Mouse (Mus musculus): ENCODE measurements around the gene Sst.

The Sst gene

DNA sequence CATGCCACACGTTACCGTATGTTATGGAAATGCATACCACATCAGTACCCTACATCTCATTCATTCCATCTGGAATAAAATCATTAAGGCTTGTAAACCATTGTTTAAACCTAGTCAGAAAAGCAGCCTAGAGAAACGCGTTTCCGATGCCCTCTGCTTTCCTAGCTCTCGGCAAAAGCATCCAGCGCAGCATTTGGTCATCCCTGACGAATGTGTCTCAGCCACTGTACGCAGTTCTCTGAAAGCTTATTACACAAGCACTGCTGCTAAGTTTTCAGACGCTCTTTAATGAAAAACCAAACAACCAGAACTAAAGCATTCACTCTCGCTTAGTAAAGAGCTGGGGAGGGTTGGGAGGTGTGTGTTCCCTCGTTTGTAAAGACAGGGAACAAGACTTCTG, 5.7 kb downstream of the Sst start:
- DNase-seq (ENCODE audit: low spot score): no peak

DNA sequence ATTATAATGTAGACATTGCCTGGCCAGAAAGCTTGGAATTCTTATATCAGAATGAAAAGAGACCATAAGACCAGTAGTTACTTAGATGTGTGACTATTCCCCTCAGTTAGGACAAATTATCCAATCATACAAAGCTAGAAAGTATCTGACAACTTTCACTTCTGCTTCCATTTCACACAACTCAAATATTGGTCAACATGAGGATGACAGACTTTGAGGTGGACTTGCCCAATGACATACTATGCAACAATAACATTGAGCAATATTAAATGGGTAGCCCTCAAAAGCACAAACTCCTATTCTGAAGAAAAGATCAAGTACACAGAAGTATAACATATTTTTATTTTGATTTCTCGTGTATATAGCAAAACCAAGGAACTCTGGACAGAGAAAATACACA, 35.5 kb downstream of the Sst start:
- DNase-seq (ENCODE audit: low spot score): no peak

DNA sequence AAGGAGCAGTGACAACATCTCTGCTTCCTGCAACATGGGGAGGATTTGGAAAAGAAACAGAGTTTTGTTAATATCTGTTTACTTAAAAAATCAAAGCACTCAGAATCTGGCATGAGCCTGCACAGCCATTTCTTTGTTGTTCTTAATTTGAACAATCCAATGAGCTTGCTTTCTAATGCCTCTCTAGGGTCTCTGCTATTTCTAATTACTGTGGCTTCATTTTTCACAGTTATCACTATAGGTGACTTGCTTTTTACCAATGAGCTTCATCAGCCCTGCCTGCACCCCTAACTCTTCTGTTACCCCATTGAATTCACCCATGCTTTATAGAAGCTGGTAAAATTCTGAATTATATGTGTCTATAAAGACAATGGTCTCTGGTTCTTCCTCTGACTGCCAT, 41.0 kb downstream of the Sst start:
- no peak for DNase-seq (ENCODE audit: low spot score)

DNA sequence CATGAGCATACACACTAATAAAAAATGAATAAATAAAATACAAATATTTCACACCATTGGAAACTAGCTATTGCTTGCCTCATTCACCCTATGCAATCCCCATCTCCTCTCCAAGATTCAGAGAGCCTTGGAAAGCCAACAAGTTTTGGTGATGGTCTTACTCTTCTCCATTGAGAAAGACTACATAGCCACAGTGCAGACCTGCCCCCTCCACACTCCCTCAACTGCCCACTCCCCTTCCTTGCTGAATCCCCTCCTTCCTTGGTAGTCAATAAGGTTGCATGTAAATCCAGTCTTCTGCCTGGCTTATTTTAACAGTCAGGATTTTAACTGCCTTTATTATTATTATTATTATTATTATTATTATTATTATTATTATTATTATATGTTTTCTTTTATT, 41.6 kb downstream of the Sst start:
- DNase-seq (ENCODE audit: low spot score): no peak

DNA sequence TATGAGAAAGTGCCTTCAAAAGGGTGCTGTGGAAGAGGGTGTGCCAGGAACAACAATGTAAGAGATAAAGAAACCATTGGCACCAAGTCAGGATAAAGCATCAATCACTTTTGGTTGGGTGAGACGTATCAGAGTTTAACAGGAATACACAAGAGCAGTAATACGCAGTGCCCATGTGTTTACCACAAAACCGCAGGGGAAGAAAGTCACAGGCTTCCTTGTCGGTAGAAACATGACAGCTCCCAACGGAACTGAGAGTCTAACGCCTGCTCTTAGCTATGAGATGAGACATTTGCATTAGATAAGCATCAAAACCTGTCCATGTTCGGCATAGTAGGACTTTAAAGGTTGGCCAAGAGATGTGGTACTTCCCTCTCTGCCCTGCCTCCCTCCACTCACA, 46.1 kb downstream of the Sst start:
- no peak for DNase-seq (ENCODE audit: low spot score)

DNA sequence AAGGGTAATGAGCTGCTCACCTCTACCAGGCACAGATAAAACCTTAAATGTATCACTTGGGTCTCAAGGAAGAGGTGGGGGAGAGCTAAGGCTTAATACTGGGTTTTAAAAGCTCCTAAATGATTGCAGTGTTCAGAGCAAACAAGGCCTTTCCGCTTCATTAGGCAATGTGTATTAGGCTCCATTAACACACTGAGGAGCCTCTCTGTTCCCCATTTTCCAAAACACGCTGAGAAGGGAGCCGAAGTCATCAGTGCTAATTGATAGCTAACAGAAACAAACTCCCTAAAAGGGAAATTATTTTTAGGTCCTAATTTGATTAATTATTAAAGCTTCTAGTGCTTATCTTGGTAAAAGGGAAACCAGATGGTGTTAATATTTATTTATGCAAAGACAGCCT, 48.1 kb downstream of the Sst start:
- DNase-seq (ENCODE audit: low spot score): no peak
